Mouse (Mus musculus): Measurements from ENCODE around the gene Vmn2r19. TPM values are rescaled to one million over a fixed set of nuclear protein-coding genes. Genes with fewer than 3 reads are reported as not detected.

Vmn2r19 gene
- total and polyA plus RNA-seq, 2 experiments from 2014 or later: not detected

DNA sequence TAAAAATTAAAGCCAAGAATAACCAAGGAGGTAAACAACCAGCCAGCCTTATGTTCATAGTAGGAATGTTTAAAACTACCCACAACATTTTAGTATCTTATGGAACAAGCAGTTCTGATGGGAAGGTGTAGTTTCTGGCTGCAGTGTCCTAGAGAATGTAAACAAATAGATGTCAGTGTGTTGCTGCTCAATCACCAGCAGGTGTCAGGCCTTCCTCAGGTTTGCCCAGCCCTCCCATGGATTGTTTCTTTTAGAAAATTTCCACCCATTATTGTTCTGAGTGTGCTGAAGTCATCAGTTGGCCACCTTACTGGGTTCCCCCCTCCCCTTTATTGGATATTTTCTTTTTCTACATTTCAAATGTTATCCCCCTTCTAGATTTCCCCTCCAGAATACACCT lies 32.0 kb downstream of the Vmn2r19 start:
- ATAC-seq (ENCODE audit: insufficient read depth, low read depth) (no peak), DNase-seq (ENCODE audit: low spot score) (no peak)
- Histone ChIP-seq H3K4me1 (ENCODE audit: control insufficient read depth, insufficient read depth) (no peaks in the 10 kb centered on the region), H3K4me2 (ENCODE audit: low read depth, low read length) (no peak overlapping the region), H3K27ac (ENCODE audit: low read depth) (no peak overlapping the region), H3K9me3 (replicated peaks; ENCODE audit: control insufficient read depth, low read length) (no peaks in the 10 kb centered on the region), H3K27me3 (ENCODE audit: control insufficient read depth, insufficient read depth, low read length) (no peaks in the 10 kb centered on the region), H3K4me3 (ENCODE audit: low read depth, low read length) (no peak overlapping the region), H3K36me3 (replicated peaks; ENCODE audit: control insufficient read depth, insufficient read depth, low read length) (no peaks in the 10 kb centered on the region), H3K9ac (replicated peaks; ENCODE audit: low read depth, low read length) (no peak overlapping the region)
- no peak for TF ChIP-seq EP300 (IDR thresholded peaks at IDR 0.05; ENCODE audit: low read depth)
- TF ChIP-seq CTCF (IDR thresholded peaks at IDR 0.05; ENCODE audit: low read depth): no peak

DNA sequence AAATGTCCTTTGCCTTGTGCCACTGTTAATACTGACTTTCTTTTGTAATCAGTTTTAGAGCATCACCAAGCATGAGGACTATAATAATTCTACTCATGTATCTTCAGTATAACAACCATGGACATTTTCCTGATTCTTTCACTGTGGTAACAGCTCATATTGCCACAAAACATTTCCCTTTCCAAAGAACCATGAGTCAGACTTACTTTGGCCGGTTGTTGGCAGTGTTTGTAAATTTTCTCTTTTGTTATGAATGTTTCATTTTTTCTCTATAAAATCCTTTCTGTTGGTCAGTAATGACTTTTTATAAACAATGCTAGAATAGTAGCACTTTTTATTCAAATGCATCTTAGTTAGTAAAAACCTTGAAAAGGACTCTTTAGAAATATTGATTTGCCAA lies 38.0 kb downstream of the Vmn2r19 start:
- ATAC-seq (ENCODE audit: insufficient read depth, low read depth): no peak
- 73% methylated on average over 1 of the region's 1 CpGs for WGBS
- no peaks in the 10 kb centered on the region for H3K27me3 ChIP-seq (ENCODE audit: control insufficient read depth, insufficient read depth, low read length)
- H3K4me1 ChIP-seq (ENCODE audit: control insufficient read depth, insufficient read depth): no peaks in the 10 kb centered on the region
- H3K9me3 ChIP-seq (replicated peaks; ENCODE audit: control insufficient read depth, low read length): no peaks in the 10 kb centered on the region
- no peaks in the 10 kb centered on the region for H3K36me3 ChIP-seq (replicated peaks; ENCODE audit: control insufficient read depth, insufficient read depth, low read length)
- no peak overlapping the region for H3K9ac ChIP-seq (replicated peaks; ENCODE audit: low read depth, low read length)
- no peak for DNase-seq (ENCODE audit: low spot score)
- no peak overlapping the region for H3K27ac ChIP-seq (ENCODE audit: low read depth)
- TF ChIP-seq CTCF (IDR thresholded peaks at IDR 0.05; ENCODE audit: low read depth) (no peak), EP300 (IDR thresholded peaks at IDR 0.05; ENCODE audit: low read depth) (no peak)
- no peak overlapping the region for H3K4me2 ChIP-seq (ENCODE audit: low read depth, low read length)
- H3K4me3 ChIP-seq (ENCODE audit: low read depth, low read length): no peak overlapping the region

Other genes with a start within 250 kb of the Vmn2r19 start
- 0.35 and 0.38 TPM in 2 replicates for gene Clec4a2, start 201.9 kb upstream of the Vmn2r19 start, total RNA-seq (2014; rRNA removed; ENCODE audit: low replicate concordance)
- gene Clec4a2, start 201.9 kb upstream of the Vmn2r19 start, polyA plus RNA-seq (2015; fragmentation: Nextera tagmentation; extraction: Ambion mirVana): 2.6 and 2.7 TPM in 2 replicates
- not detected in 2 replicates for gene Clec4b2, start 135.4 kb upstream of the Vmn2r19 start, total RNA-seq (2014; rRNA removed; ENCODE audit: low replicate concordance)
- gene Clec4b2, start 135.4 kb upstream of the Vmn2r19 start, polyA plus RNA-seq (2015; fragmentation: Nextera tagmentation; extraction: Ambion mirVana): not detected in 2 replicates
- gene Clec4n, start 78.5 kb upstream of the Vmn2r19 start, total RNA-seq (2014; rRNA removed; ENCODE audit: low replicate concordance): 4.8 TPM in 1 of 2 replicates, not detected in the other
- gene Clec4n, start 78.5 kb upstream of the Vmn2r19 start, polyA plus RNA-seq (2015; fragmentation: Nextera tagmentation; extraction: Ambion mirVana): 3.4 and 3.5 TPM in 2 replicates
- gene Clec4d, start 46.2 kb upstream of the Vmn2r19 start, total RNA-seq (2014; rRNA removed; ENCODE audit: low replicate concordance): 0.46 TPM in 1 of 2 replicates, not detected in the other
- 0.19 and 0.32 TPM in 2 replicates for gene Clec4d, start 46.2 kb upstream of the Vmn2r19 start, polyA plus RNA-seq (2015; fragmentation: Nextera tagmentation; extraction: Ambion mirVana)
- 0.08 and 0.15 TPM in 2 replicates for gene Clec4e, start 18.5 kb upstream of the Vmn2r19 start, total RNA-seq (2014; rRNA removed; ENCODE audit: low replicate concordance)
- 0.04 and 0.29 TPM in 2 replicates for gene Clec4e, start 18.5 kb upstream of the Vmn2r19 start, polyA plus RNA-seq (2015; fragmentation: Nextera tagmentation; extraction: Ambion mirVana)
- not detected in 2 replicates for gene Vmn2r20, start 109.8 kb downstream of the Vmn2r19 start, total RNA-seq (2014; rRNA removed; ENCODE audit: low replicate concordance)
- gene Vmn2r20, start 109.8 kb downstream of the Vmn2r19 start, polyA plus RNA-seq (2015; fragmentation: Nextera tagmentation; extraction: Ambion mirVana): not detected in 2 replicates
- not detected in 2 replicates for gene Vmn2r21, start 225.1 kb downstream of the Vmn2r19 start, total RNA-seq (2014; rRNA removed; ENCODE audit: low replicate concordance)
- gene Vmn2r21, start 225.1 kb downstream of the Vmn2r19 start, polyA plus RNA-seq (2015; fragmentation: Nextera tagmentation; extraction: Ambion mirVana): not detected in 2 replicates

Data from heart, postnatal 0 days (tissue).